14 mouse cellular contexts compared by ENCODE assay signal in the genomic region with DNA sequence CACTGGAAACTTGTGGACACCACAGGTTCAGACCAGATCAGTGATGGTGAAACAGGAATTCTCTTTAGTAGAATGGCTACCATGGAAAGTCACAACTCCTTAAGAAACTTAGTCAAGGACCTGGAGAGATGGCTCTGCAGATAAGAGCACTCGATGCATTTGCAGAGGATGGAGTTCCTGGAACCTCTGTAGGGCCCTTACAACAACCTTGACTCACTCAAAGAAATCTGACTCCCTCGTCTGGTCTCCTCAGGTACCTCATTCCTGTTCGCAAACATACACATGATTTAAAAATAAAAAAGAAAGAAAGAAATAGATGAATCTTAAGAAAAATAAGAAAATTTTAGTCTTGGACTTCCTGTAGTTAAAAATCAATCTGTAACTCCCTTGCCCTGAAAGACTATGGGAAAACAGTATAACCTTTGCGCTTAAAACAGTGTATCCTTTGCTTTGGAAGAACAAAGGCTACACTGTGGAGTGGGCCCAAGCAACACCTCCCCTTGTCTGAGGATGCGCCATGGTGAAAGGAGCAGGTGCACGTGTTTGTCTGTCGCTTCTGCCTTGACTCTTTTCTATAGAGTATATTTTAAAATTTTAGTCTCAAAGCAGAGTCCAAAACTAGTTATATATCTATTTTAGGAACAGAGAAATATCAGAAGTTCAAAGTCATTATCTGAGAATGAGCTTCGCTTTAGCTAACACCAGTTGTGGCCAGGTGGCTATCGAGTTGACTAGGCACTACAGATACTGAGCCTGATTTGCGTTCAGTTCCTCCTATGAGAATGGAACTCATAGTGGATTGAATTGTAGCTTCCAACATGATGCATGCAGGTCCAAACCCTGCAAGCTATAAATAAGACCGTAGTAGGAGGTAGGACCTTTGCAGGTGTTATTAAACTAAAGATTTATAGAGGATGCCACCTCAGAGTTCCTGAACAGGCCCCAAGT.
"Had no signal": no experiment of that assay in that cellular context is flagged by ENCODE, and none has a peak within 500 bp of the region (broad histone marks: within the 10 kb centered on the region; RNA-seq: fewer than 3 reads in every experiment).

No protein-coding gene starts in this region.

- DNase-seq: kidney, postnatal 10 days; lung, adult 18-20 months; thymus, postnatal 25 days had no signal

- H3K9me3 ChIP-seq: kidney, embryonic 15.5 days; limb, embryonic 12.5 days; limb, embryonic 15.5 days; lung, embryonic 15.5 days; megakaryocyte, embryonic 14.5 days; midbrain, embryonic 10.5 days; midbrain, embryonic 13.5 days had no signal

- H3K4me1 ChIP-seq: kidney, embryonic 15.5 days; limb, embryonic 12.5 days; lung, embryonic 15.5 days; megakaryocyte, embryonic 14.5 days; midbrain, embryonic 10.5 days; midbrain, embryonic 13.5 days had no signal

- ATAC-seq: inflammation-experienced regulatory T-cells, adult 6 months; midbrain, embryonic 13.5 days; midbrain, embryonic 16.5 days had no signal

- H3K27ac ChIP-seq: kidney, embryonic 15.5 days; limb, embryonic 12.5 days; limb, embryonic 15.5 days; liver, embryonic 14.5 days; lung, embryonic 15.5 days; midbrain, embryonic 10.5 days; midbrain, embryonic 13.5 days; stomach, postnatal 0 days had no signal

- H3K36me3 ChIP-seq: kidney, embryonic 15.5 days; limb, embryonic 12.5 days; limb, embryonic 15.5 days; lung, embryonic 15.5 days; midbrain, embryonic 10.5 days; midbrain, embryonic 13.5 days had no signal

- H3K27me3 ChIP-seq: kidney, embryonic 15.5 days; limb, embryonic 12.5 days; limb, embryonic 15.5 days; lung, embryonic 15.5 days; megakaryocyte, embryonic 14.5 days; midbrain, embryonic 13.5 days had no signal

- H3K4me3 ChIP-seq: kidney, embryonic 15.5 days; limb, embryonic 12.5 days; limb, embryonic 15.5 days; lung, embryonic 15.5 days; megakaryocyte, embryonic 14.5 days; midbrain, embryonic 10.5 days; midbrain, embryonic 13.5 days had no signal

- H3K9ac ChIP-seq: kidney, embryonic 15.5 days; limb, embryonic 12.5 days; limb, embryonic 15.5 days; liver, embryonic 14.5 days; lung, embryonic 15.5 days; midbrain, embryonic 13.5 days had no signal

- H3K4me2 ChIP-seq: kidney, embryonic 15.5 days; limb, embryonic 12.5 days; limb, embryonic 15.5 days; lung, embryonic 15.5 days; midbrain, embryonic 13.5 days had no signal
